In genomic region chr15:84313566-84313878, GRCm38 (mm10) we compare ENCODE assay signal across 9 mouse cellular contexts. TPM values are rescaled to one million over a fixed set of nuclear protein-coding genes. Genes with fewer than 3 reads are reported as not detected.
DNase-seq lines count a peak whose midpoint lies in the region; ATAC-seq and TF ChIP-seq lines count a peak whose summit lies in the region.
"Had no signal": no experiment of that assay in that cellular context is flagged by ENCODE, and none has a peak within 500 bp of the region (broad histone marks: within the 10 kb centered on the region; RNA-seq: fewer than 3 reads in every experiment).

No protein-coding gene starts in this region.

- H3K9me3 ChIP-seq in hindbrain, embryonic 11.5 days (ENCODE audit: control insufficient read depth, low read length), result no peaks in the 10 kb centered on the region
- no peaks in the 10 kb centered on the region for H3K9me3 ChIP-seq in hindbrain, embryonic 14.5 days (ENCODE audit: control insufficient read depth, low read length)
- no peaks in the 10 kb centered on the region for H3K9me3 ChIP-seq in liver, embryonic 13.5 days (replicated peaks)

- ATAC-seq in hindbrain, embryonic 11.5 days (ENCODE audit: low FRiP score), result 0 out of 2 replicates have a peak, but pooled peaks have one; percentile 15
- ATAC-seq in hindbrain, embryonic 14.5 days (ENCODE audit: low FRiP score), result no peak
- 0 out of 2 replicates have a peak, but pooled peaks have one; percentile 11 for ATAC-seq in liver, embryonic 13.5 days (ENCODE audit: low read depth)

- no peaks in the 10 kb centered on the region for H3K36me3 ChIP-seq in hindbrain, embryonic 11.5 days (ENCODE audit: control insufficient read depth, insufficient read depth, low read length)
- H3K36me3 ChIP-seq in hindbrain, embryonic 14.5 days (replicated peaks; ENCODE audit: control insufficient read depth, insufficient read depth), result no peaks in the 10 kb centered on the region
- H3K36me3 ChIP-seq in liver, embryonic 13.5 days, result no peaks in the 10 kb centered on the region
- no peaks in the 10 kb centered on the region for H3K36me3 ChIP-seq in splenic B cell, adult 2 months (ENCODE audit: control insufficient read depth, insufficient read depth, low read length, poor library complexity, severe bottlenecking)

- peaks cover 18% of the 10 kb centered on the region for H3K4me1 ChIP-seq in hindbrain, embryonic 11.5 days (replicated peaks; ENCODE audit: control insufficient read depth, insufficient read depth, low read length)
- H3K4me1 ChIP-seq in hindbrain, embryonic 14.5 days (replicated peaks; ENCODE audit: control insufficient read depth, insufficient read depth, low read length), result peaks cover 38% of the 10 kb centered on the region
- H3K4me1 ChIP-seq in bone marrow macrophage, adult 2 months (ENCODE audit: control insufficient read depth, insufficient read depth, low read length), result peaks cover 47% of the 10 kb centered on the region
- peaks cover 51% of the 10 kb centered on the region for H3K4me1 ChIP-seq in liver, embryonic 13.5 days (replicated peaks)
- peaks cover 14% of the 10 kb centered on the region for H3K4me1 ChIP-seq in cerebellum, adult 2 months (ENCODE audit: control insufficient read depth, insufficient read depth, low read length)

- TF ChIP-seq CTCF in bone marrow macrophage, adult 2 months (IDR thresholded peaks at IDR 0.05; ENCODE audit: low read depth, low read length), result no peak
- TF ChIP-seq CTCF in cerebellum, adult 2 months (IDR thresholded peaks at IDR 0.05; ENCODE audit: borderline replicate concordance, insufficient read depth, low read depth, low read length), result no peak

- no peak overlapping the region for H3K4me2 ChIP-seq in hindbrain, embryonic 11.5 days (replicated peaks; ENCODE audit: low read depth, low read length)
- H3K4me2 ChIP-seq in hindbrain, embryonic 14.5 days (replicated peaks), result no peak overlapping the region
- H3K4me2 ChIP-seq in liver, embryonic 13.5 days, result no peak overlapping the region

- H3K4me3 ChIP-seq in hindbrain, embryonic 11.5 days (ENCODE audit: low read depth, low read length), result no peak overlapping the region
- no peak overlapping the region for H3K4me3 ChIP-seq in hindbrain, embryonic 14.5 days (replicated peaks; ENCODE audit: low read length)
- no peak overlapping the region for H3K4me3 ChIP-seq in bone marrow macrophage, adult 2 months (ENCODE audit: insufficient read depth, low read length)
- H3K4me3 ChIP-seq in liver, embryonic 13.5 days (replicated peaks), result no peak overlapping the region
- H3K4me3 ChIP-seq in cerebellum, adult 2 months (replicated peaks; ENCODE audit: insufficient read depth, low read depth, low read length), result no peak overlapping the region
- H3K4me3 ChIP-seq: myocyte had no signal

- WGBS in hindbrain, embryonic 11.5 days, result 27% methylated on average over 9 of the region's 9 CpGs
- WGBS in hindbrain, embryonic 14.5 days, result 28% methylated on average over 9 of the region's 9 CpGs
- 27% methylated on average over 9 of the region's 9 CpGs for WGBS in liver, embryonic 13.5 days (ENCODE audit: insufficient replicate concordance)
- WGBS in cerebellum, adult 2 months, result 82% methylated on average over 9 of the region's 9 CpGs

- TF ChIP-seq POLR2A in bone marrow macrophage, adult 2 months (IDR thresholded peaks at IDR 0.05; ENCODE audit: borderline replicate concordance, low read depth, low read length), result no peak
- TF ChIP-seq POLR2A in cerebellum, adult 2 months (IDR thresholded peaks at IDR 0.05; ENCODE audit: borderline replicate concordance, insufficient read depth, low read length), result no peak

- no peak overlapping the region for H3K27ac ChIP-seq in hindbrain, embryonic 11.5 days (ENCODE audit: low read depth, low read length)
- no peak overlapping the region for H3K27ac ChIP-seq in hindbrain, embryonic 14.5 days
- H3K27ac ChIP-seq in bone marrow macrophage, adult 2 months (ENCODE audit: insufficient read depth, low read depth, low read length), result peak overlapping the region; percentile 80
- peak overlapping the region; percentile 81 for H3K27ac ChIP-seq in liver, embryonic 13.5 days
- no peak overlapping the region for H3K27ac ChIP-seq in cerebellum, adult 2 months (ENCODE audit: insufficient read depth, low read length)

- DNase-seq in hindbrain, embryonic 11.5 days (ENCODE audit: low spot score), result peak; percentile 30
- DNase-seq in hindbrain, embryonic 14.5 days (ENCODE audit: low spot score), result no peak
- peak; percentile 28 for DNase-seq in liver, embryonic 13.5 days
- peak; percentile 60 for DNase-seq in splenic B cell, adult 2 months (ENCODE audit: low read depth, low spot score)
- no peak for DNase-seq in urinary bladder, postnatal 36 days (ENCODE audit: low spot score in 2 of 2)
- no peak for DNase-seq in ovary, postnatal 14 days (ENCODE audit: low spot score)
- no peak for DNase-seq in cerebellum, adult 2 months

- no peak overlapping the region for H3K9ac ChIP-seq in hindbrain, embryonic 11.5 days (ENCODE audit: low read depth, low read length)
- H3K9ac ChIP-seq in hindbrain, embryonic 14.5 days, result no peak overlapping the region
- H3K9ac ChIP-seq in liver, embryonic 13.5 days, result no peak overlapping the region; the same call in 1 of the 2 replicates

- H3K27me3 ChIP-seq in hindbrain, embryonic 11.5 days (ENCODE audit: control insufficient read depth, insufficient read depth, low read length), result no peaks in the 10 kb centered on the region
- no peaks in the 10 kb centered on the region for H3K27me3 ChIP-seq in hindbrain, embryonic 14.5 days (ENCODE audit: control insufficient read depth, insufficient read depth, low read length)
- H3K27me3 ChIP-seq in liver, embryonic 13.5 days, result no peaks in the 10 kb centered on the region
- no peaks in the 10 kb centered on the region for H3K27me3 ChIP-seq in splenic B cell, adult 2 months (ENCODE audit: control insufficient read depth, insufficient read depth, low read length, poor library complexity, severe bottlenecking)
- no peaks in the 10 kb centered on the region for H3K27me3 ChIP-seq in cerebellum, adult 2 months (ENCODE audit: control insufficient read depth, insufficient read depth, low read length)

RNA-seq across cellular contexts. Expression of gene Parvg, which starts 10.3 kb away (rescaled TPM):
- polyA plus RNA-seq in hindbrain, embryonic 11.5 days (2014; fragmentation: Nextera tagmentation; extraction: Ambion mirVana), result 0.57 and 0.62 TPM in 2 replicates
- 0.44 and 0.55 TPM in 2 replicates for polyA plus RNA-seq in hindbrain, embryonic 14.5 days (2014; fragmentation: Nextera tagmentation; extraction: Ambion mirVana)
- 2.0 and 3.3 TPM in 2 replicates for polyA plus RNA-seq in bone marrow macrophage, adult 2 months (2012; ENCODE audit: insufficient read depth, insufficient read length, missing spikeins)
- 9.4 and 9.8 TPM in 2 replicates for polyA plus RNA-seq in liver, embryonic 13.5 days (2015; fragmentation: Nextera tagmentation; extraction: Ambion mirVana)
- 1.3 and 1.4 TPM in 2 replicates for polyA plus RNA-seq in cerebellum, adult 2 months (2012; rRNA removed)

Comparison
In these comparisons a context has a peak if more than half of its experiments do, and no peak if none do; other contexts are left out.
1. DNase-seq: peak in hindbrain, embryonic 11.5 days (single experiment), liver, embryonic 13.5 days (single experiment) and splenic B cell, adult 2 months (single experiment); none in hindbrain, embryonic 14.5 days (single experiment), urinary bladder, postnatal 36 days (0 of 2), ovary, postnatal 14 days (single experiment) and cerebellum, adult 2 months (0 of 2).
2. H3K27ac ChIP-seq: peak in bone marrow macrophage, adult 2 months (single experiment) and liver, embryonic 13.5 days (single experiment); none in hindbrain, embryonic 11.5 days (single experiment), hindbrain, embryonic 14.5 days (single experiment) and cerebellum, adult 2 months (single experiment).